Mouse (Mus musculus): ENCODE measurements at regions not wholly inside any gene's neighbourhood (a gene's known extent, or its start where the extent isn't known, plus 50 kb on each side); places are given as distances from the start of the nearest gene placed in this dataset.

DNA sequence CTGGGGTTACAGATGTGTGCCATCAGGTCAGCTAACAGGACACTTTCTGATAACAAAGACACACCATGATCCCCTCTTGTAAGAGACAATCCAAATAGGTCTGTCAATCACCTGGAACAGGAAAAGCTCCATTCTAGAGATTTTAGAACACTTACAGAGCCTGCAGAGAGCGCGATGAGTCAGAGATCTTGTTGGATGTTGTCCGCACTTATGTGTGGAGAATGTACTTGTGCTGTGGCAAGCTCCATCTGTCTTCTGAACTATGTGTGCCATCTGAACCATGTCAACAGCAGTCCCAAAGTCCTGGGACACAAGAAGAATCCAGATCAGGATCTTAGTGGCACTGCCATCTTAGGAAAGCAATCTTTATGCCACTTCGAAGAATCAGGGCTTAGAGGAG, 244.4 kb downstream of the 1810013L24Rik start:
- Histone ChIP-seq H3K36me3 (replicated peaks in 1 of 2; ENCODE audit: control insufficient read depth in 1 of 2, insufficient read depth in 1 of 2, low read length in 1 of 2) (no peaks in the 10 kb centered on the region), H3K79me2 (replicated peaks; ENCODE audit: control insufficient read depth, extremely low read depth, insufficient read depth, poor library complexity, severe bottlenecking) (no peaks in the 10 kb centered on the region), H3K27ac (ENCODE audit: insufficient read depth, low read depth) (no peak overlapping the region), H3K27me3 (replicated peaks) (no peaks in the 10 kb centered on the region), H3K4me1 (ENCODE audit: control insufficient read depth in 1 of 2, insufficient read depth in 2 of 2) (peaks cover 0 to 14% of the 10 kb centered on the region in 2 experiments; a peak in 2 of 4 replicates), H3K4me2 (ENCODE audit: insufficient read depth, low read depth, poor library complexity, severe bottlenecking) (no peak overlapping the region), H3K4me3 (replicated peaks in 1 of 3; ENCODE audit: low read depth in 2 of 3, low read length in 2 of 3, poor library complexity in 1 of 3) (no peak overlapping the region), H3K9ac (ENCODE audit: insufficient read depth, low read depth) (no peak overlapping the region), H3K9me3 (replicated peaks; ENCODE audit: low read length) (no peaks in the 10 kb centered on the region)
- dilution Hi-C loops (cut with MboI; ENCODE audit: extremely low pct_ligation_motif_present, extremely low pct_unique_long_range_greater_than_20kb, low sequenced_read_pairs) (no loop called here), in situ Hi-C loops (cut with MboI; ENCODE audit: low pct_ligation_motif_present, low pct_unique_long_range_greater_than_20kb, low sequenced_read_pairs) (no loop called here)
- TF ChIP-seq MEF2A (IDR thresholded peaks at IDR 0.05; ENCODE audit: borderline replicate concordance, low read depth, low read length) (no peak), KAT2A (IDR thresholded peaks at IDR 0.05; ENCODE audit: insufficient replicate concordance, low read length) (no peak), POLR2A (IDR thresholded peaks at IDR 0.05; ENCODE audit: low read depth, low read length) (no peak), BHLHE40 (IDR thresholded peaks at IDR 0.05; ENCODE audit: low read depth, low read length) (no peak), ZKSCAN1 (IDR thresholded peaks at IDR 0.05; ENCODE audit: borderline replicate concordance, low read depth, low read length) (no peak), EP300 (IDR thresholded peaks at IDR 0.05; ENCODE audit: low read length) (no peak), SMC3 (IDR thresholded peaks at IDR 0.05; ENCODE audit: low read depth, low read length) (no peak), CHD2 (IDR thresholded peaks at IDR 0.05; ENCODE audit: low read length) (no peak), HCFC1 (IDR thresholded peaks at IDR 0.05; ENCODE audit: low read depth, low read length) (no peak), CTCF (conservative IDR thresholded peaks at IDR 0.05 in 1 of 2, IDR thresholded peaks at IDR 0.05 in 1 of 2; ENCODE audit: low read depth in 2 of 2, low read length in 2 of 2) (no peak), MXI1 (IDR thresholded peaks at IDR 0.05; ENCODE audit: low read depth, low read length) (no peak), USF2 (conservative IDR thresholded peaks at IDR 0.05; ENCODE audit: low read depth, low read length) (no peak)
- DNase-seq (ENCODE audit: extremely low read depth) = no peak

DNA sequence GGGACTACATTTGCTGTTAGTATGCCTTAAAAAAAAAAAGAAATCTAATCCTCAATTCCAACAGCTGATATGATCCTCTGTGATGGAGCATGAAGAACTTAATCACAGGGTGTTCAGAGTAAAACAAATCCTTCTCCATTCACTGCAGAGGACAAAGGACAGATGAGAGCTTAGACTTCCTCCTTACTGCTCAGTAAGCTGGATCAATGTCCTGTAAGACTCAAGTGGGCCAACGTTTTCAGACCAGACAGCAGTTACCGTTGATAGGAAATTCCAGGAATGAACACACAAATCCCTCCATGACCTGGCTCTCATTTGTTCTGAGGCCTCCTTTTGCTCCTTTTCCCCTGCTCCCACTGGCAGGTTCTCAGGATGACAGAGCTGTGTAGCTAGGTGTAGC, 247.6 kb downstream of the 1810013L24Rik start:
- no peak overlapping the region for H3K27ac ChIP-seq (ENCODE audit: insufficient read depth, low read depth)
- no peak for TF ChIP-seq NELFE (IDR thresholded peaks at IDR 0.05; ENCODE audit: low read depth, low read length)
- TF ChIP-seq USF2 (conservative IDR thresholded peaks at IDR 0.05; ENCODE audit: low read depth, low read length) = no peak
- no peak for TF ChIP-seq CTCF (conservative IDR thresholded peaks at IDR 0.05 in 1 of 2, IDR thresholded peaks at IDR 0.05 in 1 of 2; ENCODE audit: low read depth in 2 of 2, low read length in 2 of 2)
- TF ChIP-seq PAX5 (IDR thresholded peaks at IDR 0.05; ENCODE audit: low read length) = no peak
- no peak for TF ChIP-seq E2F4 (IDR thresholded peaks at IDR 0.05; ENCODE audit: insufficient replicate concordance, low read depth, low read length)
- no peak for TF ChIP-seq MAX (IDR thresholded peaks at IDR 0.05; ENCODE audit: low read length)
- no peak for TF ChIP-seq TBP (conservative IDR thresholded peaks at IDR 0.05; ENCODE audit: low read depth, low read length)
- no peak for TF ChIP-seq SMC3 (IDR thresholded peaks at IDR 0.05; ENCODE audit: low read depth, low read length)
- TF ChIP-seq ZMIZ1 (IDR thresholded peaks at IDR 0.05; ENCODE audit: low read depth, low read length) = no peak
- no peak for TF ChIP-seq TCF12 (IDR thresholded peaks at IDR 0.05; ENCODE audit: low read depth, low read length)
- no peak for TF ChIP-seq ZNF384 (IDR thresholded peaks at IDR 0.05; ENCODE audit: low read depth, low read length)
- TF ChIP-seq CHD2 (IDR thresholded peaks at IDR 0.05; ENCODE audit: low read length) = no peak
- TF ChIP-seq IRF4 (IDR thresholded peaks at IDR 0.05; ENCODE audit: low read depth, low read length) = no peak
- TF ChIP-seq MAZ (IDR thresholded peaks at IDR 0.05; ENCODE audit: low read depth, low read length) = no peak
- no peak for TF ChIP-seq GABPA (IDR thresholded peaks at IDR 0.05; ENCODE audit: insufficient replicate concordance, low read depth, low read length)
- peaks cover 3% of the 10 kb centered on the region for H3K9me3 ChIP-seq (replicated peaks; ENCODE audit: low read length)
- dilution Hi-C loops (cut with MboI; ENCODE audit: extremely low pct_ligation_motif_present, extremely low pct_unique_long_range_greater_than_20kb, low sequenced_read_pairs) = no loop called here
- no peaks in the 10 kb centered on the region for H3K79me2 ChIP-seq (replicated peaks; ENCODE audit: control insufficient read depth, extremely low read depth, insufficient read depth, poor library complexity, severe bottlenecking)
- H3K36me3 ChIP-seq (replicated peaks in 1 of 2; ENCODE audit: control insufficient read depth in 1 of 2, insufficient read depth in 1 of 2, low read length in 1 of 2) = no peaks in the 10 kb centered on the region
- no peaks in the 10 kb centered on the region for H3K27me3 ChIP-seq (replicated peaks)
- peaks cover 0 to 14% of the 10 kb centered on the region in 2 experiments; a peak in 2 of 4 replicates for H3K4me1 ChIP-seq (ENCODE audit: control insufficient read depth in 1 of 2, insufficient read depth in 2 of 2)
- H3K4me3 ChIP-seq (replicated peaks in 1 of 3; ENCODE audit: low read depth in 2 of 3, low read length in 2 of 3, poor library complexity in 1 of 3) = no peak overlapping the region
- in situ Hi-C loops (cut with MboI; ENCODE audit: low pct_ligation_motif_present, low pct_unique_long_range_greater_than_20kb, low sequenced_read_pairs) = no loop called here
- no peak overlapping the region for H3K9ac ChIP-seq (ENCODE audit: insufficient read depth, low read depth)
- H3K4me2 ChIP-seq (ENCODE audit: insufficient read depth, low read depth, poor library complexity, severe bottlenecking) = no peak overlapping the region
- DNase-seq (ENCODE audit: extremely low read depth) = no peak

Measured in CH12.LX (cell line).